Mouse (Mus musculus) liver, embryonic 14.5 days (tissue): ENCODE measurements around the gene Slc16a11.

Experiments
- CTCF ChIP-seq: IDR thresholded peaks from 2 replicates; pipeline ENCODE4 v1.5.1; 2016; ENCODE audit warnings: antibody characterized with exemption, low read depth, control low read depth
- EP300 ChIP-seq: IDR thresholded peaks from 2 replicates; pipeline ENCODE4 v1.6.1; 2016; ENCODE audit warnings: antibody characterized with exemption, low read depth

DNA sequence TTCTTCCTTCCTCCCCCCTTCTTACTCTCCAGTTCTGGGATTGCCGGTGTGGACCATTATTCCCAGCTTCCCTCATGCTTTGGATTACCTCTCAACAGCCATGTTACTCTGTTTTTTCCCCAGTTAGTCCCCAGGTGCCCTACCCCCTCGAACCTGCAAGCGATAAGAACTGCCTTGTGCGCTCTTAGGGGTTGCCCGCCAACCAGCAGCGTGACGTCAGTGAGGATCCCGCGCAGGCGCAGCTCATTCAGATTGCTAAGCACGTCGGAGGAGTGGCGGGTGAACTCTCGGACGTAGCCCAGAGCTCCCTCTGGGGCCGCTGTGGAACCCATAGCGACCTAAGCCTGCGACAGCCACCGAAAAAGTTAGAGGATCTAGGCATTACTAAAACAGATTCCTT lies 16.3 kb downstream of the Slc16a11 start:
- TF ChIP-seq CTCF (no peak), EP300 (no peak)
